Mouse (Mus musculus): ENCODE results near the gene Tmem132d. TPM values are rescaled to one million over a fixed set of nuclear protein-coding genes. Genes with fewer than 3 reads are reported as not detected.

The Tmem132d gene
- total RNA-seq (2021), result under 1 TPM in 1 of 2 experiments, not detected in 1; 0.14 TPM

DNA sequence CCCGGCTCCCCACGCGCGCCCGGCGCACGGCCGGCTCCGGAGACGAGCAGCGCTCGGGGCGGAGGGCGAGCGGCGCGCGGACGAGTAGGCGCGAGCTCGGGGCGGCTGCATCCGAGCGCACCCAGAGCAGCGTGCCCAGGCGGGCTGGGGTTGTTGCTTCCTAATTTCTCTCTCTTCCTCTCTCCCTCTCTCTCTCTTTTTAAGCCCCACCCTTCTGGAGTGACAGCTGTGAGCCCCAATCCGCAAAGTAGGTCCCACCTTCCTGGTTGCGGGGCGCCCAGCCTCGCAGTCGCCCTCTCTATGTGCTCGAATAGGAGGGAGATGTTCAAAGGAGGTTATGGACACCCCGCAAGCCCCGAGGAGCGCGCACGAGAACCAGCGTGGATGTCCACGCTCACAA is at the start of gene Tmem132d:
Tmem132d (minus strand) TSS at position 162 of the 400 bp plus-strand sequence.
- intact Hi-C loops (cut with DNase I), result loop anchor here (10.0 kb wide), 1 partner anchor 1198 kb away; no protein-coding TSS in a partner anchor
- DNase-seq (ENCODE audit: low spot score), result no peak

DNA sequence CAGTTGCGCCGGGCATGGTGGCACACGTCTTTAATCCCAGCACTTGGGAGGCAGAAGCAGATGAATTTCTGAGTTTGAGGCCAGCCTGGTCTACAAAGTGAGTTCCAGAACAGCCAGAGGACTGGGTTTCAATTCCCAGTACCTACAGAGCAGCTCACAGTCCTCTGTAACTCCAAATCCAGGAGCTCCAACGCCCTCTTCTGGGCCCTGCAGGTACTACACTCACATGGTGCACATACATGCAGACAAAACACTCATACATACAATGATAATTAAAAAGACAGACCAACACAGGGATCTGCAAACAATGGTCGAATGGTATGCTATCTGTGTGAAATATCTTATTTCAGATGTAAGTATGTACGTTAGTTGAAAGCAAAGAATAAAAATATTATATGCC is 47.9 kb upstream of the Tmem132d start:
- intact Hi-C loops (cut with DNase I), result no loop called here
- DNase-seq (ENCODE audit: low spot score), result no peak

- intact Hi-C loops (cut with DNase I), result no loop called here
- DNase-seq (ENCODE audit: low spot score), result no peak
Measured at GRCm38 (mm10) chr5:128475372-128475771, 42.5 kb upstream of the Tmem132d start.

- no peak for DNase-seq (ENCODE audit: low spot score)
- intact Hi-C loops (cut with DNase I), result no loop called here
Measured at GRCm38 (mm10) chr5:128469812-128470211, 36.9 kb upstream of the Tmem132d start.

- intact Hi-C loops (cut with DNase I), result no loop called here
- DNase-seq (ENCODE audit: low spot score), result no peak
Measured at GRCm38 (mm10) chr5:128464514-128464913, 31.6 kb upstream of the Tmem132d start.

DNA sequence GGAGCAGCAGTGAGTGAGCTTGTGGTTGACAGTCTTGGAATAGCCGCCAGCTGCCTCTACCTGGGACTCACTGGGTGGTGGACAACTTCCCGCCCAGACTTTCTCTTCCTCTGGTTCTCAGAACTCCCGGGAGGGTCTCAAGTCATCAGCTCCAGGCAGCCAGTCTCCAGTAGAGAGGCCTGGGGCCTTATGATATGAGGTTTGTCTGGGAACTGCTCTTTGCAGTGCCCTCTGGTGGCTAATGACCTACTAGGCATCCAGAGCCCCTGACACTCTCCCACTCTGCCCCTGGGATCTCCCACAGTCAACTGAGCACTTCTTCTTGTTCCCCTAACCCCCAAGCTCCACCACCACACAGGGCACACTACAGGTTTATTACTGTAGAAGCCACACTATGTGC is 27.7 kb upstream of the Tmem132d start:
- no peak for DNase-seq (ENCODE audit: low spot score)
- intact Hi-C loops (cut with DNase I), result no loop called here

DNA sequence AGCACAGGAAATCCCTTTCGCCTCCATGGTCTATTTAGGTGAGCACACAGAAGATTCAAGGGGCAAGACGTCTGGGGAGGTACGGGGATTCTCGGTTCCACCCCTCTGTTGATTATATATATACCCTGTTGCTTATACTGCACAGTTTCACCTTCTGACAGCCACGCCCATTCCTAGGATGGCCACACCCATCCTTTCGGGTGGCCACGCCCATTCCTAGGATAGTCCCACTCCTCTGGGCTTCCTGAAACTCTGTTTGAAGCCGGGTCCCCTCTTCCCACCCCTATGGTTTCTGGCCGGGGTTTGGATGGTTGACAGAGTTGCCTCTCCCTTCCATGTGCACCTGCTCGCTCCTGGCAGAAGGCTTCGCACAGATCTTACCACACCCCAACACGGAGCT is 22.9 kb upstream of the Tmem132d start:
- DNase-seq (ENCODE audit: low spot score), result no peak
- intact Hi-C loops (cut with DNase I), result no loop called here

DNA sequence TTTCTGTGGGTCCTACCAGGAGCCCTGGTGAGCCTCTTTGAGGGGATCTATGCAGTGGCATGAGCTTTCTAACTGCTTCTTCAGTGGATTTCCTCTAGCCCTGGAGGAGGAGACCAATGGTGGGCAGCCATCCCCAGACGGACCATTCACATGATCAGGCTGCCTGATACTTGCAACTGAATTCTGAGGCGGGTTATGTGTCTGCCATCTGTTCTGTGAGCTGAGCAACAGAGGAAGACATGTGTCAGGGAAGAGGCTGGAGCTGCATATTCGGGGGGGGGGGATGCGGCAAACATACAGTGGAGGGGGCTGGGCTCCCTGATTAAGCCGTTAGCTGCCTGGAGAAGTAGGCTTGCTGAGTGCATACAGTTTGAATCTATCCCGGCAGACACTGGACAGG is 19.3 kb upstream of the Tmem132d start:
- no peak for DNase-seq (ENCODE audit: low spot score)
- intact Hi-C loops (cut with DNase I), result no loop called here

GRCm38 (mm10) chr5:128450808-128451207 is 17.9 kb upstream of the Tmem132d start:
- intact Hi-C loops (cut with DNase I), result no loop called here

DNA sequence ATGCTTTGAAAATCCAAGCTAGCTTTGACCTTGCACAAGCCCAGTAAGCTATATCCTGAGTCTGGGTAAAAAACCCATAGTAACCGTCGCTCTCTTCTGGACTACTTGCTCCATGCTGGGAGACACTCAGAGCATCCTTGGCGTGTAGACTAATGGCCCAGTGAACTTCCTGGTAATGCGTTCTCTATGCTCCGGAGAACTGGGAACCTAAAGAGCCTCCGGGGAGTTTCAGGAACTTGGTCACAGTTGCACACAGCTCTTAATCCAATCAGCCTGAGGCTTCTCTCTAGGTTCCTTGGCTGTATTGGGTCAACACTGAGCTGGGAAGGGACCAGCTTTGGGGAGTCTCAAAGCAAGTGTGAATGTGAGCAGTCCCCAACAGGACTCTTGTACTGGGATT is 12.0 kb upstream of the Tmem132d start:
- DNase-seq (ENCODE audit: low spot score), result no peak
- intact Hi-C loops (cut with DNase I), result no loop called here

More at GRCm38 (mm10) chr5:128450808-128451207, 17.9 kb upstream of the Tmem132d start:
- DNase-seq (ENCODE audit: low spot score), result no peak

DNA sequence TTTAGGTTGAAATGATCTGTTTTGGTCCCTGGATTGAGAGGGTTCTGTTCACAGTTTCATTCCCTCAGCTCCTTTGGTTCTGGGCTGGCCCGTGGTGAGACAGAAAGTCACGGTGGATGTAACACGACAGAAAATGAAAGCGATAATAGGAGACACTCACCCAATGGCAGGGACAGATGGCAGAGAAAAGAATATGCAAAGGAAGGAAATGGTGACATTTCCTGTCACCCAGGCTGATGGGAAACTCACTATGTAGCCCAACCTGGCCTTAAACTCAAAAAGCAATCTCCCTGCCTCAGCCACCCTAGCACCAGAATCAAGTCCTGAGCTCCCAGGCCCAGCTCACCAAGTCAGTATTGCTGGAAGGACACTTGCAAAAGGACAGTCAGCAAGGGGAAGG is 11.0 kb upstream of the Tmem132d start:
- intact Hi-C loops (cut with DNase I), result no loop called here
- DNase-seq (ENCODE audit: low spot score), result no peak

DNA sequence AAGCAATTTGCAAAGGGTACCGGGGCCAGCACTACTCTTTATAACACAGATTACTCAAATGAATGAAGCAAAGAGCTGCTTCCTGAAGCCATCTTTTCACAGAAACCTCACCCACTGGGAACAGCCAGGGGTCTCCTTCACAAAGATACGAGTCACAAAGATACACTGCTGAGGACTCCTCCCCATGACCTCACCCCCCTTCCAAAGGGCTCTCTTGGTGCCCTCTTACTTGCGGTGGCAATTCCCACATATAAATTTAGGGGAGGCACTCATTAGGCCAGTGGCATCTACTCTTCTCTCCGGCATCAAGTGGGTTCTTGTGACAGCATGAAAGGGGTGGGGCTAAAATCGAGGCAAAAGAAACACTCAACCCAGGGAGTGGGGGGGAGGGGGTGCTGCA is 8.2 kb upstream of the Tmem132d start:
- intact Hi-C loops (cut with DNase I), result no loop called here

DNA sequence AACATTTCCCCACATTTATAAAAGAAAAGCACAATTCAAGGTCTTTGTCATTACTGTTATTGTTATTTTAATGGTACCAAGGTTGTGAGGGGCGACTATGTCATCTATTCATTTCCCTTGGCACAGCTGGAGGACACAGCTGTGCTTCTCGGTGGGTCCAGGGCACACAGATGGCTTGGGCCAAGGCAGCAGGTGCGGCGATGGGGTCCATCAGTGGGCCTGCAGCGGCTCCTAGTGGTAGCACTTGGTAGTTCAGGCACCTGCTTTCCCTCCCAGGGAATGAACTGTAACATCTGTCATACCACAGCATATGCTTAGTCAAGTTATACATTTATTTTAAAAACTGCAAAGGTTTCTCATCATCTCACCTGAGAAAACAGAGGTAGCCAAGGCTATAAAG is 7.0 kb upstream of the Tmem132d start:
- DNase-seq (ENCODE audit: low spot score), result no peak
- intact Hi-C loops (cut with DNase I), result loop anchor here (10.0 kb wide), 1 partner anchor 1205 kb away; no protein-coding TSS in a partner anchor

More for the DNA sequence above, 8.2 kb upstream of the Tmem132d start:
- no peak for DNase-seq (ENCODE audit: low spot score)

DNA sequence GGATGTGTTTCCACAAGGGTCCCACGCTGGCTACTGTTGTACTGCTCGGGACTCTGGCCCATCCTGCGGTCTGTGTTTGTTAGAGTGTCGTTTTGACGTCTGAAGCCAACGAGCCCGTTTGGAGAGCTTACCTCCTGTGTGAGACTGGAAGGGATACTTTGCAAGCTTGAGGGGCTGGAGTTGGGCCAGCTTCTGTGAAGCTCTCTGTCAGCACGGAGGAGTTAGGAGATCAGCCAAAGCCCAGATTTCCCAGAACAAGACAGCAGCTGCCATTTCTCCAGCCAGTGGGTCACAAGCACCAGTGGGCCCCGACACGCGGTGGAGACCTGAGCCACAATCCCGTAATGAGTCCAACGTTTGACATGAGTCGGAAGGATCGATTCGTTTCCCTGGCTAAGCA is 5.2 kb upstream of the Tmem132d start:
- no peak for DNase-seq (ENCODE audit: low spot score)
- intact Hi-C loops (cut with DNase I), result loop anchor here (10.0 kb wide), 1 partner anchor 1203 kb away; no protein-coding TSS in a partner anchor

DNA sequence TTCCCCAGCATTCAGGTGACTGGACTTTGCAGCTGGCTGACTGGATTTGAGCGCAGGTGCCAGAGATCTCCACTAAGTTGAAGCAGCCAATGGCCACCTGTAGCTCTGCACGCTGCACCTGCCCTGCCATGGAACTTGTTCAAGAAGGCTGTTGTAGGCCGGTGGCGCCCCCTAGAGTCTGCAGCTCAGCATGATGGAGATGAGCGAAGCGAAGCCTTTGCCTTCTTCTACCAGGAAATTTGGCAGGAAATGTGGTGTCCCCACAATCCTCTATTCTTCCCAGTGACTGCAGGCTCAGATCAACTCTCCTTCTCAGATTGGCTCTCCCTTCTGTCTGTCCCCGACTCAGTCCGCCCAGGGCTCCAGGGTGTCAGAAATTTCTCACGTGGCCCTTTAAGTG is 4.0 kb upstream of the Tmem132d start:
- intact Hi-C loops (cut with DNase I), result loop anchor here (10.0 kb wide), 1 partner anchor 1202 kb away; no protein-coding TSS in a partner anchor

DNA sequence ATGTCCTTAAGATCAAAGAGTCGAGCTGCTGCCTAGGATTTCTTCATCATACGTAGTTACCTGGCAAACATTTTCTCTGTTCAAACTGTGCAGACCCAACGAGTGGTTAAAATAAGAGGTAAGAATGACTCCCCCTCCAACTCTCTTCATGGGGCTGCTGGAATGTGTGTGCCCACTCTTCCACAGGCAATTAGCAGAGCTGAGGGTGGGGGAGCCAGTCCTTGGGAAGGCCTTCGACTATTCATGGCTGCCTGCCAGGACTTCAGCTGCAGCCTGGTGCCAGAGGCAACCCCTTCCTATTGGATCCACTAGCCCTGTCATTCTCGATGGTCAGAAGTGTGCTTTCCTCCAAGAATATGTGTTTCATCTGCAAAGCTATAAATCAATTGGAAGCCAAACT is 2.8 kb upstream of the Tmem132d start:
- no peak for DNase-seq (ENCODE audit: low spot score)
- intact Hi-C loops (cut with DNase I), result loop anchor here (10.0 kb wide), 1 partner anchor 1201 kb away; no protein-coding TSS in a partner anchor

More for the DNA sequence above, 4.0 kb upstream of the Tmem132d start:
- DNase-seq (ENCODE audit: low spot score), result no peak

GRCm38 (mm10) chr5:128433786-128434185 is 909 bp upstream of the Tmem132d start:
- intact Hi-C loops (cut with DNase I), result loop anchor here (10.0 kb wide), 1 partner anchor 1199 kb away; no protein-coding TSS in a partner anchor

GRCm38 (mm10) chr5:128432422-128432821 is 455 bp downstream of the Tmem132d start:
- intact Hi-C loops (cut with DNase I), result loop anchor here (10.0 kb wide), 1 partner anchor 1198 kb away; no protein-coding TSS in a partner anchor
- DNase-seq (ENCODE audit: low spot score), result no peak

More at GRCm38 (mm10) chr5:128433786-128434185, 909 bp upstream of the Tmem132d start:
- DNase-seq (ENCODE audit: low spot score), result no peak

DNA sequence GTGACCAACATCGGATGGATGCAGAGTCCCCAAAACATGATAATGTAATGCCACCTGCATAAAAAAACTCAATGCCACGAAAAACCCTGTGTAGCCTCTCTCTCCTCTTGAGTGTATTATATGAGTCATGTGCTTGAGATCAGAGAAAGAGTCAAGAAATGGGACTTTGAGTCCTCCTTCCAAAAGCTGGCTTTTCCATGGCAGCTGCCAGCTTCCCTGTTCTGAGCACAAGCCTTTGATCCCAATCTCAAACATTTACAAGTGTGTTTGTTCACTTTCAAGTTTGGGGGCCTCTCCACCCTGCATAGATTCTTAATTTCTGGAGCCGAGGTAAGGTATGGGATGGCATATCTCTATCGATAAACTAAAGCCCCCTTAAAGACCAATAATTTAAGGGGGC is 8.2 kb downstream of the Tmem132d start:
- intact Hi-C loops (cut with DNase I), result no loop called here
- no peak for DNase-seq (ENCODE audit: low spot score)

DNA sequence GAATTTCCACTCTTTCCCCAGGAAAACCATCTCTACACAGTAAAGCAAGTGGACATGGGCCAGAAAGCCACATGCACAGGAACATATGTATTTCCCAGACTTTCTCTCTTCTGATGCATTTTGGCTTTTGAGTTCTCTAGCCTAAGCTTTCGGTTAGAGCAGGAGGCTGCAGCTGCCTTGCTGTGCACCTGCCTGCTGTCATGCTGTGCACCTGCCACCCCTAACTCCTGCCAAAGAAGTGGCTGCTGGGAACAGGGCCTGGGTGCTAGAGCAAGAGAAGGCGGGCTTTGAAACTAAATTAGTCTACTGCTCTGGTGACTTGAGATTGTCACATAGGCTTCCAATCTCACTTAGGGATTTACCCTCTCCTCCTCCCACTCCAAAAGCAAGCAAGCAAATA is 8.7 kb downstream of the Tmem132d start:
- DNase-seq (ENCODE audit: low spot score), result no peak
- intact Hi-C loops (cut with DNase I), result no loop called here

GRCm38 (mm10) chr5:128422090-128422489 is 10.8 kb downstream of the Tmem132d start:
- DNase-seq (ENCODE audit: low spot score), result no peak
- intact Hi-C loops (cut with DNase I), result no loop called here

DNA sequence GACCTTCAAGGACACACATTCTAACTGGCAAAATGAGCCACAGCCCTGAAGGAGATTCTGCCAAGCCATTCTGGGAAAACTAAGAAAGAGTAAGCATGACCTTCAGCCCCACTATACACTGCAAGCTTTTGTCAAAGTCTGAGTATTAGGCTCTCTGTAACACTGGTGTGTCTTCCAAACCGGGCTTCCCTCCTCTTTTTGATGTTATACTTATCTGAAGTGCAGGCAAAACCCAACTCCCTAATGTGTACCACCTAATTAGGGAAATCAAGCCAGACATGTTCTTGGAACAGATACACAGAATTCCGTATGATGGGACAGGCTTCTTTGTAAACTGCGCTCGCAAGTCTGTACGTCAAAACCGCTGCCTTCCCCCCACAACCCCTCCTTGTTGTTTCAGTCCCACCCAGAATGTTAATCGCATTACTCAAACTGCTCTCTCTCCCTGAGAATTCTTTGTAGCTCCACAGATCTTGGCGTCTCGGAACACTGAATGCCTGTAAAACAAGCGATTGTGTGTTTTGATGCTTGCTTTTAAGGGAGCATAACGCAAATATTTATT is 14.6 kb downstream of the Tmem132d start:
- intact Hi-C loops (cut with DNase I), result no loop called here
- DNase-seq (ENCODE audit: low spot score), result no peak

Measured in heart, postnatal 25 days (tissue).